Mouse (Mus musculus): ENCODE measurements at regions not wholly inside any gene's neighbourhood (a gene's known extent, or its start where the extent isn't known, plus 50 kb on each side); places are given as distances from the start of the nearest gene placed in this dataset.

DNA sequence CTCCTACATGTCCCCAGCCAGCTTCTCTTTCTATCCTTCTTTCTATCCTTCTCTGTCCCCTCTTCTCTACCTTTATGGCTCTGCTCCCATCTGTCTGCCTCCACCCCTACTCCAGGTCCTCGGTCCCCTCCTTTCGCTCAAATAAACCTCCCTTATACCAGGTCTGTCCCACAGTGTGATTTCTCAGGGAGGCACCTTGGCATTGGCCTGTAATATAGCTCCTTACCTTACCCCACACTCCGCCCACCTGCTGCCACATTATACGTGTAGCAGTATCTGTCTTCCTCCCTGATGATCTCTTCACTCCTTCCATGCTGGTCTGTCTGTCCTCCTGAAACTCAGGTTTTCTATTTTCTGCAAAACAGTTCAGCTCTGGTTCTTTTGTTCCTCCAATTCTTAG, 339.1 kb upstream of the Jmjd1c start:
- no peak overlapping the region for H3K27ac ChIP-seq (ENCODE audit: low read length)
- H3K9ac ChIP-seq (ENCODE audit: low read length): no peak overlapping the region
- no peaks in the 10 kb centered on the region for H3K27me3 ChIP-seq (ENCODE audit: control insufficient read depth, insufficient read depth, low read length)
- no peak for ATAC-seq (ENCODE audit: insufficient read depth, low FRiP score)
- no peak overlapping the region for H3K4me2 ChIP-seq (ENCODE audit: low read depth, low read length)
- no peak overlapping the region for H3K4me3 ChIP-seq (replicated peaks; ENCODE audit: low read length)
- no peaks in the 10 kb centered on the region for H3K9me3 ChIP-seq (replicated peaks; ENCODE audit: control insufficient read depth, low read length)
- WGBS: 73% methylated on average over 4 of the region's 4 CpGs
- no peaks in the 10 kb centered on the region for H3K36me3 ChIP-seq (ENCODE audit: control insufficient read depth, insufficient read depth, low read length)
- H3K4me1 ChIP-seq (ENCODE audit: control insufficient read depth, insufficient read depth, low read length): no peaks in the 10 kb centered on the region

DNA sequence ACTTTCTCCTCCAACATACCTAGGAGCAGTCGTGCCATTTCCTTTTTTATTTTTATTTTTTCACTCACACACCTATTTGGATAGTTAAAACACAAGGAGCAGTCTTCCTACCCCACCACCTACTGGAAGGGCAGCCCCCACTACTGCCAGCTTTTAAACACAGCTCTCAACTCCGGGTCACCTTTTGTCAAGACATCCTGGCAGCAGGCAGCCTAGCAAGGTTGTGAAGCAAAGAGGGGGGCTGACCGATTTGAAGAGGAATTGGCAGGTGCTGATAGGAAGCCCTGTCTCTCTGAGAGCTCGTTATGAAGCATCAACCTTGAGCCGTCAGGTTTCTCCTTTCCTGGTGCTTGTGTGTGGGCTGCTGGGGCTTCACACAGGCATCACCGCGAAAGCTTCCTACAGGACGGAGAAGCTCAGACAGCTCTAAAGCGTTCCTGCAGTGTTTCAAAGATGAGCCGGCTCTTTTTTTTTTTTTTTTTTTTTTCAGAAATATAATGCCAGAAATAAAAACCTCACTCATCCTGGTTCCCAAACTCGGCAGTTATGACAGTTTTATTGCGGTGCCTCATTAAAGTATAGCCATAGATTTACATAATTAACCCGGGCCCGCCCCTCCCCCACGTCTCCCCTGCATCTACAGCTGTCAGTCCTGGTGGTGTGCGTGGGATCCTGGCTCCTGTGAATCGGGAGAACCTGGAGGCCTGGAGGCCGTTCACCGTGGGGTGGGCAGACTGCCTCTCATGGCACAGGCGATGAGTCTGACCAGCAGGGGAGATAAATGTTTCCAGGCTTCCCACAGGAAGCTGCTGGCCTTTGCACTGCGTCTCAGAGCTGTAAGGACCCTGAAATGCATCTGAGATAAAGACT, 325.5 kb upstream of the Jmjd1c start:
- H3K4me1 ChIP-seq (ENCODE audit: control insufficient read depth, insufficient read depth, low read length): no peaks in the 10 kb centered on the region
- no peak overlapping the region for H3K27ac ChIP-seq (ENCODE audit: low read length)
- 35% methylated on average over 21 of the region's 21 CpGs for WGBS
- ATAC-seq (ENCODE audit: insufficient read depth, low FRiP score): no peak
- H3K4me3 ChIP-seq (replicated peaks; ENCODE audit: low read length): 0 out of 2 replicates have a peak overlapping the region, but pooled peaks have one; percentile 5
- no peaks in the 10 kb centered on the region for H3K36me3 ChIP-seq (ENCODE audit: control insufficient read depth, insufficient read depth, low read length)
- H3K4me2 ChIP-seq (ENCODE audit: low read depth, low read length): no peak overlapping the region
- H3K9me3 ChIP-seq (replicated peaks; ENCODE audit: control insufficient read depth, low read length): peaks cover 4% of the 10 kb centered on the region; the same call in 1 of the 2 replicates
- no peaks in the 10 kb centered on the region for H3K27me3 ChIP-seq (ENCODE audit: control insufficient read depth, insufficient read depth, low read length)
- no peak overlapping the region for H3K9ac ChIP-seq (ENCODE audit: low read length)

DNA sequence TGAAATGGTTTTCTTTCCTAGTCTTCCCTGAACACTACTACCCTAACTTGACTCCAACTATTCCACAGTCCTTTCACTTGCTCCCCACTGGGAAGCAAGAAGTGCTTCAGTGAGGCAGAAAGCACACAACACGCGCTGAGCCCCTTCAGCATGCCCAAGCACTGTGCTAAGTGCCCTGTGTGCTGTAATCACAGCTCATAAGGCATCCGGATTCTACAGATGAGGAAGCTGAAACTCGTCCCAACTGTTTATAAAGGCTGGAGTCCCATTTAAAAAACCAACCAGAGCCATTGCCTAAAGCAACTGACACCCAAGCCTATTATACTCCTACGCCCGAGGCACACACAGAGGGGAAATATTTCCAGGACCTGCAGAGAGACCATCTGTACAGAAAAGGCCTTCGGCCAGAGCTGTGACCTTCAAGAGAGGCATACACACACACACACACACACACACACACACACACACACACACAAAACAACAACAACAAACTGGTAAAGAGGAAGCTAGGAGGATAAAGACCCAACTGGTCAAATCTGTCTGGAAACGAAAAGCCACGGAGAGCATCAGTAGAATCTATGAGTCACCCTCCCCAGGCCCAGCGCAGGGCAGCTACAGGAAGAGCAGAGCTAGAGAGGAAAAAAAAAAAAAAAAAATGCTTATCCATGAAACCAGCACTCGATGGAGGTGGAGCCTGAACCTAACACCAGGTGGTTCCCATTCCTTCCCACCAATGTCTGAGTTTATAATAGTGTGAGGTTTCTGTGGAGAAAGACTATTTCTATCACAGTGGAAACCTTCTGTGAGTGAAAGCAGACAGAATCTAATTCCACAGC, 315.4 kb upstream of the Jmjd1c start:
- H3K27me3 ChIP-seq (ENCODE audit: control insufficient read depth, insufficient read depth, low read length): no peaks in the 10 kb centered on the region
- no peak overlapping the region for H3K4me3 ChIP-seq (replicated peaks; ENCODE audit: low read length)
- H3K9ac ChIP-seq (ENCODE audit: low read length): no peak overlapping the region
- ATAC-seq (ENCODE audit: insufficient read depth, low FRiP score): no peak
- WGBS: 66% methylated on average over 11 of the region's 11 CpGs
- no peaks in the 10 kb centered on the region for H3K36me3 ChIP-seq (ENCODE audit: control insufficient read depth, insufficient read depth, low read length)
- no peak overlapping the region for H3K27ac ChIP-seq (ENCODE audit: low read length)
- H3K4me2 ChIP-seq (ENCODE audit: low read depth, low read length): no peak overlapping the region
- H3K4me1 ChIP-seq (ENCODE audit: control insufficient read depth, insufficient read depth, low read length): no peaks in the 10 kb centered on the region
- H3K9me3 ChIP-seq (replicated peaks; ENCODE audit: control insufficient read depth, low read length): no peaks in the 10 kb centered on the region

DNA sequence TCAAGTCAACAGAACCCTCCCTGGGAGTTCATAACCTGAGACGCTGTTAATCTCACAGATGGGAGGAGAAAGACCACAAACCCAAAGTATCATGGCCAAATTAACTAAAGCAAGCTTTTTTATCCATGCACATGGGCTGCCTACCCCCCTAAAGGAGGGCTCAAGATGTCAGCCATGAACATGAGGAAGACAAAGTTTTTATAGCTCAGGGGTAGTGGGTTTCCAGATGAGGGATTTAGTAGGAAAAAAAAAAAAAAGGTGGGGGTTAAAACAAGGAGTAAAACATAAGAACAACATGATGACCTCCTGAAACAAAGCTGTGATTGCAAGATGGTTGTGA, 314.8 kb upstream of the Jmjd1c start:
- no peak overlapping the region for H3K4me2 ChIP-seq (ENCODE audit: low read depth, low read length)
- H3K4me1 ChIP-seq (ENCODE audit: control insufficient read depth, insufficient read depth, low read length): no peaks in the 10 kb centered on the region
- ATAC-seq (ENCODE audit: insufficient read depth, low FRiP score): no peak
- no peaks in the 10 kb centered on the region for H3K27me3 ChIP-seq (ENCODE audit: control insufficient read depth, insufficient read depth, low read length)
- H3K36me3 ChIP-seq (ENCODE audit: control insufficient read depth, insufficient read depth, low read length): no peaks in the 10 kb centered on the region
- no peak overlapping the region for H3K27ac ChIP-seq (ENCODE audit: low read length)
- 53% methylated on average over 1 of the region's 1 CpGs for WGBS
- H3K9me3 ChIP-seq (replicated peaks; ENCODE audit: control insufficient read depth, low read length): no peaks in the 10 kb centered on the region
- no peak overlapping the region for H3K4me3 ChIP-seq (replicated peaks; ENCODE audit: low read length)
- no peak overlapping the region for H3K9ac ChIP-seq (ENCODE audit: low read length)

DNA sequence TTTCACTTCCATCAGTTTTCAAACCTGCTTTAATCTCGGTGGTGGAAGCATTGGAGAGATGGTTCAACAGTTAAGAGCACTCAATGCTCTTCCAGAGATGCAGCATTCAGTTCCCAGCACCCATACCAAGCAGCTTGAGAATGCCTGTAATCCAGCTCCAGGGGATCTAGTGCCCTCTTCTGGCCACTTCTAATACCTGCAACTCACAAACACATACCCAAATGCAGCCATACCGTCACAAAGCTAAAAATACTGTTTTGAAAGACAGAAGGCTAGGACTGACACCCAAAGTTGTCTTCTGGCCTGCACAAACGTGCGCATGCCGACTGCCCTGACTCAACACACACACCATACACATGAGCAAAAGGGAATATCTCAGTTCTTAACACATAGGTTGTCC, 313.9 kb upstream of the Jmjd1c start:
- Histone ChIP-seq H3K9ac (ENCODE audit: low read length) (no peak overlapping the region), H3K4me2 (ENCODE audit: low read depth, low read length) (no peak overlapping the region), H3K4me3 (replicated peaks; ENCODE audit: low read length) (no peak overlapping the region), H3K36me3 (ENCODE audit: control insufficient read depth, insufficient read depth, low read length) (no peaks in the 10 kb centered on the region), H3K27ac (ENCODE audit: low read length) (no peak overlapping the region), H3K27me3 (ENCODE audit: control insufficient read depth, insufficient read depth, low read length) (no peaks in the 10 kb centered on the region), H3K4me1 (ENCODE audit: control insufficient read depth, insufficient read depth, low read length) (no peaks in the 10 kb centered on the region), H3K9me3 (replicated peaks; ENCODE audit: control insufficient read depth, low read length) (no peaks in the 10 kb centered on the region)
- WGBS: 91% methylated on average over 5 of the region's 5 CpGs
- no peak for ATAC-seq (ENCODE audit: insufficient read depth, low FRiP score)

DNA sequence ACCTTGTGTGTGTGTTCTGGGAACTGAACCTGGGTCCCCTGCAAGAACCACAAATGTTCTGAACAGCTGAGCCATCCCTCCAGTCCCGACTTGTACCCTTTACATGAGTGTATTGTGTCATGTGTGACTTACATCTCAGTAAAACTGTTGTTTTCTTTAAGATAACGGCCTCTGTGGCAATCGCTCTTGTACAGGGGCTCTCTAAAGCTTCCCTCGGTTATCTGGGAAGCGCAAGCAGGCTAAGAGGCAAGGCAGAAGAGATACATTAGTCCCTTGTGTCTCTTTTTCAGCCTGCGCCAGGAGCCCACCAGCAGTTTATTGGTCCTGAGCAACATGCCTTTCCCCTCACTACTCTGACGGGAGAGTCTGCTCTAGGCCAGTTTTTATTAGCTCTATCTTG, 308.1 kb upstream of the Jmjd1c start:
- Histone ChIP-seq H3K4me2 (ENCODE audit: low read depth, low read length) (no peak overlapping the region), H3K9ac (ENCODE audit: low read length) (no peak overlapping the region), H3K4me3 (replicated peaks; ENCODE audit: low read length) (no peak overlapping the region), H3K27me3 (ENCODE audit: control insufficient read depth, insufficient read depth, low read length) (no peaks in the 10 kb centered on the region), H3K4me1 (ENCODE audit: control insufficient read depth, insufficient read depth, low read length) (no peaks in the 10 kb centered on the region), H3K9me3 (replicated peaks; ENCODE audit: control insufficient read depth, low read length) (no peaks in the 10 kb centered on the region), H3K27ac (ENCODE audit: low read length) (no peak overlapping the region), H3K36me3 (ENCODE audit: control insufficient read depth, insufficient read depth, low read length) (no peaks in the 10 kb centered on the region)
- no peak for ATAC-seq (ENCODE audit: insufficient read depth, low FRiP score)
- WGBS: 79% methylated on average over 7 of the region's 7 CpGs

DNA sequence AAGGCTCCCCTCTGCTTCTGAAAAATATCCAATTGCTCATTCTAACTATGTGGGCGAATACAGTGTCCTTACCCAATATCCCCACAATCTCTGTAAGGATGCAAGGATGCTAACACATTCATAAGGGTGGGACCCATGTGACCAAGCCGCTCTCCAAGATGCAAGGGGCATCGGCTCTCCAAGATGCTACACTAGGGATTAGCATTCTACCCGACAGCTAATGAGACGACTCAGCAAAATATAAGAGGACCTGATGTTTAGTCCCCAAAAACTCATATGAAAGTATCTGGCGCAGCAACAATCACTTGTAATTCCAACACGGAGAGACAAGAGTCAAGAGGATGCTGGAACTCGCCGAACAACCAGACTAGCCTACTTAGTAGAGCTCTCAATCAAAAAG, 299.6 kb upstream of the Jmjd1c start:
- Histone ChIP-seq H3K4me2 (ENCODE audit: low read depth, low read length) (no peak overlapping the region), H3K27ac (ENCODE audit: low read length) (no peak overlapping the region), H3K27me3 (ENCODE audit: control insufficient read depth, insufficient read depth, low read length) (no peaks in the 10 kb centered on the region), H3K4me1 (ENCODE audit: control insufficient read depth, insufficient read depth, low read length) (no peaks in the 10 kb centered on the region), H3K4me3 (replicated peaks; ENCODE audit: low read length) (no peak overlapping the region), H3K9ac (ENCODE audit: low read length) (no peak overlapping the region), H3K9me3 (replicated peaks; ENCODE audit: control insufficient read depth, low read length) (no peaks in the 10 kb centered on the region), H3K36me3 (ENCODE audit: control insufficient read depth, insufficient read depth, low read length) (no peaks in the 10 kb centered on the region)
- ATAC-seq (ENCODE audit: insufficient read depth, low FRiP score): no peak
- 91% methylated on average over 9 of the region's 9 CpGs for WGBS

DNA sequence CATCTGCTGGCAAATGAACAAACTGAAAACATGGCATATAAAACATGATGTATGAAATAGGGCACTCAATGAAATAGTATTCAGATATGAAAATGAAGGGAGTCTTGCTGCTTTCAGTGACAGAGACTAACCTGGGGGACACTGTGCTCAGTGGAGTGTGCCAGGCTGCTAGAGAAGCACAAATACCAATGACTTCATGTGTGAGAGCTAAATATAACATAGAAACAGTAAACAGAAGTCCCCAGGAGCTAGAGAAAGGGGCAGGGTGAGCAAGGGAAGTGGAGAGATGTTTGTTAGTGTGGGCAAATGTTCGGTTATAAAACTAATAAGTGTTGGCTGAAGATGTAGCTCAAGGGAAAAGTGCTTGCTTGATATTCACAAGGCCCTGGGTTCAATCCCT, 293.2 kb upstream of the Jmjd1c start:
- Histone ChIP-seq H3K27me3 (ENCODE audit: control insufficient read depth, insufficient read depth, low read length) (no peaks in the 10 kb centered on the region), H3K9ac (ENCODE audit: low read length) (no peak overlapping the region), H3K4me1 (ENCODE audit: control insufficient read depth, insufficient read depth, low read length) (no peaks in the 10 kb centered on the region), H3K4me3 (replicated peaks; ENCODE audit: low read length) (no peak overlapping the region), H3K27ac (ENCODE audit: low read length) (no peak overlapping the region), H3K9me3 (replicated peaks; ENCODE audit: control insufficient read depth, low read length) (peaks cover 5% of the 10 kb centered on the region), H3K4me2 (ENCODE audit: low read depth, low read length) (no peak overlapping the region), H3K36me3 (ENCODE audit: control insufficient read depth, insufficient read depth, low read length) (no peaks in the 10 kb centered on the region)
- WGBS: 72% methylated on average over 1 of the region's 1 CpGs
- ATAC-seq (ENCODE audit: insufficient read depth, low FRiP score): no peak

DNA sequence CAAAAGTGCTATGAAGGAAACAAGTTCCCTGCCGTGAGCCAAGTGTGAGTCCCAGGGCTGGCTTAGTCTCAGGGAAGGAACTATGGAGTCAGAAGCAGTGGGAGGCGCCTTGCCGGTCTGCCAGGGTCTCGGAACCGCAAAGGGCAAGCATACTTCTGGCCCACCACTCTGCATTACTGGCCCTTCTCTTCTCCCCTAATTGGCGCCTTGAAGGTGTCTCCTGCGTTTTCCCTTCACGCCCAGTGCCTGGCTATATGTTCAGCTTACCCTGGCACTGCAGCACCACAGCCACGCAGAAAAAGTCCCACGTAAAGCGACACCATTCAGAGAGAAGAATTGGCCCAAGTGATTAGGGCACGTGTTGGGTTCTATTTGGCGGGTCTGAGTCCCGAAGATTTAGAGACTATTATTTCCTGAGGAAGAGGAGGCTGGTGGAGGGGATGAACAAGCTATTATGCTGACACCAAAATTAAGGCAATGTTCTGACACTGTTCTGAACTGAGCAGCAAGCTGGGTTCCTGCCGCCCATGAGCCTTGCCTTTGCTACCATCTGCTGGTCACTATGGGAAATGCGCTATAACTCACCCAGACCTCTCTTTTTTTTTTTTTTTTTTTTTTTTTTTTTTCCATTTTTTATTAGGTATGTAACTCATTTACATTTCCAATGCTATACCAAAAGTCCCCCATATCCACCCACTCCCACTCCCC, 288.5 kb upstream of the Jmjd1c start:
- Histone ChIP-seq H3K27ac (ENCODE audit: low read length) (no peak overlapping the region), H3K4me1 (ENCODE audit: control insufficient read depth, insufficient read depth, low read length) (no peaks in the 10 kb centered on the region), H3K9ac (ENCODE audit: low read length) (no peak overlapping the region), H3K4me3 (replicated peaks; ENCODE audit: low read length) (no peak overlapping the region), H3K4me2 (ENCODE audit: low read depth, low read length) (no peak overlapping the region), H3K36me3 (ENCODE audit: control insufficient read depth, insufficient read depth, low read length) (no peaks in the 10 kb centered on the region), H3K9me3 (replicated peaks; ENCODE audit: control insufficient read depth, low read length) (peaks cover 5% of the 10 kb centered on the region), H3K27me3 (ENCODE audit: control insufficient read depth, insufficient read depth, low read length) (no peaks in the 10 kb centered on the region)
- WGBS: 44% methylated on average over 16 of the region's 16 CpGs
- peak; percentile 17; the same call in 1 of the 2 replicates for ATAC-seq (ENCODE audit: insufficient read depth, low FRiP score)
